Comparison of ENCODE assay signal across 21 mouse cellular contexts in the genomic region with DNA sequence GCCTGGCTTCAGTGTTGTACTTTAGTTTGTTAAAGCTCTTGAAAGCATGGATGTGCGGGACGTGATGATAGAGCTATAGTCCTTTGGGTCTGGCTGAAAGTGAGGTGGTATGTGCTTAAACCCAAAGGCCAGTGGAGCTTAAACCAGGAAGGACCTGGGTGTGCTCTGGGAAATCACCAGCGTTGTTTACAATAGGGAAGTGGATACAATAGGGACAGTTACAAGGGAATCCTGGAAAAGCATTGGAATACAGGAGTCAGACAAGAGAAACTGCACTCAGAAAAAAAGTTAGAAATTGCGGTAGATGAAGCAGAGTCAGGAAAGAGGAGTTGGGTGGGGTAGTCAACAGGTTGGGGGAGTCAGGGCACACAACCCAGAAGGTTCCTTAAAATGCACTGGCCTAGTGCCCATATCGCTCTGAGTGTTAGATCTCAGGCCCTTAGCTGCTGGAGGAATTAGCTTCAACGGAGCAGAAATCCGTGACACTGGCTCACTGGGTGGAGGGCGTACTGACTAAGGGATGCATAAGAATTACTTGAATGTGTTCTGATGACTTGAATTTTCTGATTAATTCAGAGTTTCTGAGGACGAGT.
DNase-seq lines count a peak whose midpoint lies in the region; ATAC-seq and TF ChIP-seq lines count a peak whose summit lies in the region.
"Had no signal": no experiment of that assay in that cellular context is flagged by ENCODE, and none has a peak within 500 bp of the region (broad histone marks: within the 10 kb centered on the region; RNA-seq: fewer than 3 reads in every experiment).

No protein-coding gene starts in this region.

- peak; percentile 31; the same call in 1 of the 2 replicates for ATAC-seq in lung, embryonic 16.5 days (ENCODE audit: low read depth)
- peak; percentile 66 to 73; a peak in 3 of 4 replicates for ATAC-seq in hematopoietic stem cell, adult 5-6 weeks (replicated peaks in 1 of 2; ENCODE audit: insufficient read depth in 1 of 2, low FRiP score in 2 of 2, low TSS enrichment in 1 of 2, low read depth in 1 of 2, poor library complexity in 2 of 2, severe bottlenecking in 2 of 2)
- no peak for ATAC-seq in activated CD4-positive, CD25-positive, alpha-beta regulatory T cell, adult 4 months
- ATAC-seq: forebrain, embryonic 15.5 days had no signal

- intact Hi-C loops in heart, adult 2 months (cut with DNase I): no loop called here

- H3K27ac ChIP-seq in heart, adult 2 months: no peak overlapping the region
- no peak overlapping the region for H3K27ac ChIP-seq in lung, embryonic 16.5 days (ENCODE audit: low read length)
- H3K27ac ChIP-seq: embryonic facial prominence, embryonic 15.5 days; forebrain, embryonic 15.5 days; heart, embryonic 13.5 days had no signal

- H3K27me3 ChIP-seq in heart, adult 2 months (ENCODE audit: control insufficient read depth, insufficient read depth, low read length): no peaks in the 10 kb centered on the region
- no peaks in the 10 kb centered on the region for H3K27me3 ChIP-seq in lung, embryonic 16.5 days (ENCODE audit: control insufficient read depth, insufficient read depth, low read depth, low read length)
- H3K27me3 ChIP-seq: embryonic facial prominence, embryonic 15.5 days; forebrain, embryonic 15.5 days; hindbrain, embryonic 13.5 days had no signal

- peak; percentile 63 for DNase-seq in heart, adult 11 months
- DNase-seq in heart, adult 2 months: no peak
- no peak for DNase-seq in lung, postnatal 25 days (ENCODE audit: low spot score)
- DNase-seq in ZHBTc4 (ENCODE audit: low read depth, low spot score): peak; percentile 25
- DNase-seq in thymus, postnatal 0 days (ENCODE audit: low spot score): no peak
- DNase-seq: adrenal gland, adult 2 months; adrenal gland, postnatal 25 days; cerebellum, adult 2 months; cerebellum, postnatal 10 days; embryo, embryonic 11 days; gastrocnemius, postnatal 10 days; heart, postnatal 36 days had no signal

- H3K4me2 ChIP-seq in lung, embryonic 16.5 days (ENCODE audit: low read depth, low read length): no peak overlapping the region
- H3K4me2 ChIP-seq: embryonic facial prominence, embryonic 15.5 days; forebrain, embryonic 15.5 days; heart, embryonic 13.5 days; hindbrain, embryonic 13.5 days had no signal

- H3K79me2 ChIP-seq in heart, adult 2 months (replicated peaks; ENCODE audit: control insufficient read depth, insufficient read depth, low read length): no peaks in the 10 kb centered on the region

- peaks cover 1% of the 10 kb centered on the region; the same call in 1 of the 2 replicates for H3K4me1 ChIP-seq in heart, adult 2 months (ENCODE audit: control insufficient read depth, insufficient read depth, low read length)
- H3K4me1 ChIP-seq in lung, embryonic 16.5 days (replicated peaks; ENCODE audit: control insufficient read depth, insufficient read depth, low read length): no peaks in the 10 kb centered on the region
- H3K4me1 ChIP-seq: embryonic facial prominence, embryonic 15.5 days; heart, embryonic 13.5 days had no signal

- no peaks in the 10 kb centered on the region for H3K9me3 ChIP-seq in lung, embryonic 16.5 days (ENCODE audit: control insufficient read depth, low read length)
- H3K9me3 ChIP-seq: embryonic facial prominence, embryonic 15.5 days; forebrain, embryonic 10.5 days; forebrain, embryonic 15.5 days; heart, embryonic 13.5 days; hindbrain, embryonic 13.5 days had no signal

- 67% methylated on average over 9 of the region's 9 CpGs for WGBS in heart, adult 2 months
- WGBS in lung, embryonic 16.5 days: 71% methylated on average over 9 of the region's 9 CpGs

- no peak overlapping the region for H3K4me3 ChIP-seq in heart, adult 2 months
- H3K4me3 ChIP-seq in lung, embryonic 16.5 days (ENCODE audit: low read length): no peak overlapping the region
- H3K4me3 ChIP-seq: embryonic facial prominence, embryonic 15.5 days; erythroblast, embryonic 14.5 days; forebrain, embryonic 10.5 days; forebrain, embryonic 15.5 days; heart, embryonic 13.5 days; hindbrain, embryonic 13.5 days had no signal

- TF ChIP-seq EP300 in heart, adult 2 months (IDR thresholded peaks at IDR 0.05; ENCODE audit: insufficient read depth, low read depth, low read length): no peak

- TF ChIP-seq POLR2A in heart, adult 2 months (IDR thresholded peaks at IDR 0.05; ENCODE audit: insufficient read depth, low read depth, low read length): no peak

- no peaks in the 10 kb centered on the region for H3K36me3 ChIP-seq in heart, adult 2 months (ENCODE audit: control insufficient read depth, insufficient read depth, low read length)
- H3K36me3 ChIP-seq in lung, embryonic 16.5 days (ENCODE audit: control insufficient read depth, insufficient read depth, low read length): no peaks in the 10 kb centered on the region
- H3K36me3 ChIP-seq: embryonic facial prominence, embryonic 15.5 days; forebrain, embryonic 10.5 days; forebrain, embryonic 15.5 days; heart, embryonic 13.5 days; hindbrain, embryonic 13.5 days had no signal

- TF ChIP-seq CTCF in heart, adult 2 months (IDR thresholded peaks at IDR 0.05): no peak

- H3K9ac ChIP-seq in heart, adult 2 months (ENCODE audit: low read depth, low read length): no peak overlapping the region
- no peak overlapping the region for H3K9ac ChIP-seq in lung, embryonic 16.5 days (ENCODE audit: low read length)
- H3K9ac ChIP-seq: embryonic facial prominence, embryonic 15.5 days; forebrain, embryonic 15.5 days; heart, embryonic 13.5 days; hindbrain, embryonic 13.5 days had no signal

Comparison
In these comparisons a context has a peak if more than half of its experiments do, and no peak if none do; other contexts are left out.
1. DNase-seq: peak in heart, adult 11 months (single experiment) and ZHBTc4 (single experiment); none in heart, adult 2 months (0 of 2), lung, postnatal 25 days (single experiment) and thymus, postnatal 0 days (single experiment).